Mouse (Mus musculus): ENCODE measurements around the gene Dab2ip.

Dab2ip gene

DNA sequence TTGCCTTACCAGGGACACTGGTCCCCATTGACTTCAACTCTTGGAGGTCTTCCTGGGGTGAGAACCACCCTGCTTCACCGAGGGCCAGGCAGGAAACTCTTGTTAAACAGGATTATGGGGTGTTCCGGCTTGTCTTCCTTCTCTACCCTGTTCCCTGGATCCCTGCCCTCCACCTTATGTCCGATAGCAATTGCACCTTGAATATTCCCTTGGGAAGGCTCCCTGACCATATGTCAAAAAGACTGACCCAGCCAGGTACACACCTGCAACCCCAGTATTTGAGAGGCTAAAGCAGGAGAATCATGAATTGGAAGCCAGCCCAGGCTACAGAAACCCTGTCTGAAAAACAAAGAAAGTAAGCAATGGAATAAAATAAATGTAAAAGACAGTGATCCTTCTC is 40.8 kb downstream of the Dab2ip start:
- peak; percentile 79 for DNase-seq

GRCm38 (mm10) chr2:35601665-35602064 is 43.6 kb downstream of the Dab2ip start:
- no peak for DNase-seq

GRCm38 (mm10) chr2:35607476-35607875 is 49.4 kb downstream of the Dab2ip start:
- DNase-seq = no peak

DNA sequence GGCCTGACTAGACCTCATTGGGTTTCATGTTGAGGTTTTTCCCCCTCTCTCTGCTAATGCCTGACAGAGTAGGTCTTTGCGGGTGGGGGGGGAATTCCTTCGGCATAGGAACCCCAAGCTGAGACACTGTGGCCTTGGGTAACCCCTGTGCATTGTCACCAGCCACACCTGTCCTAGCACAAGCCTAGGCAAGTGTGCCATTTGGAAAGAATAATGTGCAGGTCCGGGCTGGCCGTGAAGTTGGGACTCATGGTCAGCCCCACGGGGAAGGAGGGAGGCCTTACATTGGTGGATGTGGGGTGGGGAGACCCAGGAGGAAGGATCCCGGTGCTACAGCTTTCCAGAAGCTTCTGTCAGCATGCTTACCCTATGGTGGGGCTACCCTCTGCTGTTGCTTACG is 50.8 kb downstream of the Dab2ip start:
- DNase-seq = no peak

- DNase-seq = peak; percentile 91
Observed at GRCm38 (mm10) chr2:35609317-35609716, 51.3 kb downstream of the Dab2ip start.

GRCm38 (mm10) chr2:35610168-35610951 is 52.3 kb downstream of the Dab2ip start:
- DNase-seq = peak; percentile 84

- peak; percentile 66 for DNase-seq
Observed at GRCm38 (mm10) chr2:35610976-35611375, 52.9 kb downstream of the Dab2ip start.

- peak; percentile 62 for DNase-seq
Observed at GRCm38 (mm10) chr2:35611645-35612044, 53.6 kb downstream of the Dab2ip start.

GRCm38 (mm10) chr2:35612297-35612696 is 54.2 kb downstream of the Dab2ip start:
- peak; percentile 49 for DNase-seq

DNA sequence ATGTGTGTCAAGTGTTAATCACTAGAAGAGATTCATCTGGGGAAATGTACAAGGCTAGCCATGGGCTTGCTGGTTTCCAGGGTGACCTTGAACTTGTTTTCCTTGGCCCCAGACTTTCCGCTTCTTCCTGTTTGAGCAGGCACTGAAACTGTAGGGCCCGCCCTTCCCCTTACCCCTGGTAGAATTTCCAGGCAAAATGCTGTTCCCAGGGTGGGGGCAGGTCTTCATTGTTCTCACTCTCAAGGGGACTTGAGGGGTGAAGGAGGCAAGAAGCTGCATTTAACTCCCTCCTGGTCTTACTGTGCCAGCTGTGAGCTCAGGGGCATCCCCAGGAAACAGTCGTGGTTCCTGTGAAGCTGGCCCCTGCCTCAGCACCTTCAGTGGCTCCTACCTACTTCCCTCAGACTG is 55.9 kb downstream of the Dab2ip start:
- DNase-seq = peak; percentile 44

DNA sequence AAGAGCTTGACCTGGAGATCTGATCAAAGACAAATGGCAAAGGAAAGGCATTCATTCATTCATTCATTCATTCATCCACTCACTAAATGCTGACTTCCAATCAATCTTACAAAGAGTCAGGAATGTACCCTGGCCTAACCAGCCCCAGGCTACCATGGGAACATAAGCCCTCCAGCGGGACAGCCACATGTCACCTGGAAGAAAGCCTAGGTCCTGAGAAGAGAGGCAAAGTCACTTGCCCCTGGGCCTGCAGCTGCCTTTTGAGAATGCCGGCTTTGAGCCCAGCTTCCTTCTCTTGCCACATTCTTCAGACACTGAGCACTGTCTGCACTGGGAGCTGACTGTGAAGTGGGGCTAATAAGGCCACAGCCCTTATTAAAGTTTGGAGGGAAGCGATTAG is 56.3 kb downstream of the Dab2ip start:
- DNase-seq = peak; percentile 51

DNA sequence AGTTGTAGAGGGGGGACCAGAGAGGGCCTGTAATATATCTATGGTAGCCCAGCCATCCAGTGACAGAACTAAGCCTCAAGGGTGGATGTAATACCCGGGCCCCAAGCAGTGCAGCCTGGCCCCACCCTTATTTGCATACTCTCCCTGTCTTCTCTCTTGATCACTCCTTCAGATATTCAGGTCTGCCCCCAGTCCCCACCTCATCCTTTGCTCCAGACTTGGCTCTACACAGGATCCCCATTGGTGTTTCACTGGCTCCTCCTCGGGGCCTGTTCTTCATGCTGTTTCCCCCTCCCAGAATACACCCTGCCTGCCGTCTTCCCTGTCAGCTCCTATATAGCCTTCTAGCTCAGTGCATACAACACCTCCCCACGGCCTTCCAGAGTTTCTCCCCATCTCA is 57.3 kb downstream of the Dab2ip start:
- no peak for DNase-seq

- DNase-seq = peak; percentile 73
Observed at GRCm38 (mm10) chr2:35615977-35616376, 57.9 kb downstream of the Dab2ip start.

GRCm38 (mm10) chr2:35616891-35617658 is 59.0 kb downstream of the Dab2ip start:
- peak; percentile 49 for DNase-seq

DNA sequence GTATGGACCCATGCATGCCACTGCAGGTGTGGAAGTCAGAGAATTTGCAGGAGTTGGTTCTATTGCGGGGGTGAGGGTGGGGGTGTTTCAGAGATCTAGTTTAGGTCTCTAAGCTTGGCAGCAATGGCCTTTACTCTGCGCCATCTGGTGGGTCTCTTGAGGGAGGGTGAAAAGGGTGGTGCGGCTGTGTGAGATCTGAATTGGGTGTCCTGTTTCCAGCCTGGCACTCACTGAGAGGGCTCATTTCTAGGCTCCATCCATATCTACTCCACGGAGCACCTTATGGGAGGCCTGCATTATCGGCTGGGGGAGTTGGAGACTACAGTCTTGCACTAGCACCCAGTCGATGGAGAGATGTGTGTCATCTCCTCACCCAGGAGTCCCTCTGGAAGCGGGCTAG is 60.9 kb downstream of the Dab2ip start:
- DNase-seq = no peak

GRCm38 (mm10) chr2:35619532-35619931 is 61.5 kb downstream of the Dab2ip start:
- peak; percentile 71 for DNase-seq

DNA sequence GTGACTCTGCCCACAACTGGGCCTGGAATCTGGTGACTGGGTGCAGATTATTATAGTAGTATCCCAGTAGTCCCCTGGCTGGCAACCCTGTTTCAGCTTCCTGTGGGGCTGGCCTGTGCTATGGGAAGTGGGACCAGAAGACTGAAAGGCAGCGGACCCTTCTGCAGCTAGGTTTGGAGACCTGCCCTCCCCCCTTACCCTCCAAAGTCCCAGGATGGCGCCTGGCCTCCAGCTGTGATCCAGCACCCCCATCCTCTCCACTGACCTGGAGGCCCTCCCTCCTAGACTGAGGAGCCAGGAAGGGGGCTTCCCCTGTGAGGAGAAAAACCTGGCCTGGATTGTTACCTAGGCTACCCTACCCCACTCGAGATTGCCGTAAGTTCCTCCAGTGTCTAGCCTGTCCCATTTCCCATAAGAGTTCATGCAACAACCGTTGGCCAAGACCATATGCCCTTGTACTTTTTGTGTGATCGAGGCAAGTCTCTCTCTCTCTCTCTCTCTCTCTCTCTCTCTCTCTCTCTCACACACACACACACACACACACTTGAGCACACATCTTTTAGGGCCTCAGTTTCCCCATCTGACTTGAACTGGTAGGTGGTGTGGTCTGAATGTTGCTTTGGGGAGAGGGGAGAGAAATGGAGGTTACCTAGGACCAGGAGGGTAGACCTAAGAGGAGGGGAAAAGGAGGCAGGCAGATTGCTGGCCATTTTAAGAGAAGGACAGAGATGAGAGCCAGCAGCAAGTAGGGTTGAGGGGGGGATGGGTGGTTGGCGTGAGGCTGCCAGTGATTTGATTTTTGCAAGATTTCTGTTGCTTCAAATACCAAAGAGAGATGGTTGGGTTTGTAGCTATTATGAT is 62.5 kb downstream of the Dab2ip start:
- DNase-seq = peak; percentile 67

DNA sequence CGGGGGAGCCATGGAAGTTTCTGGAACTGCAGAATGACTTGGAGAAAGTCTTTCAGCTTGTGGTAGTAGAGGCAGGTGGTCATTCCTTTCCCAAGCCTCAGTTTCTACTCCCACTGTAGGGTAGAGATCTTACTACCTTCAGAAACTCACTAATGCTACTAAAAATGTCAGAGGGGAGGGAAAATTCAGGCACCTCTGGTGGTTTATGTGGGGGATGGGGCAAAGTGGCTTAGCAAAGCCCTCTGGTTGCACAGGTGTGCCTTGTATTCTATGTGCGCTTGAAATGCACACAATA is 63.1 kb downstream of the Dab2ip start:
- DNase-seq = no peak

- DNase-seq = peak; percentile 93
Observed at GRCm38 (mm10) chr2:35621796-35622195, 63.7 kb downstream of the Dab2ip start.

- DNase-seq = peak; percentile 77
Observed at GRCm38 (mm10) chr2:35622261-35623103, 64.4 kb downstream of the Dab2ip start.

GRCm38 (mm10) chr2:35623104-35623377 is 65.0 kb downstream of the Dab2ip start:
- no peak for DNase-seq

GRCm38 (mm10) chr2:35623431-35624148 is 65.5 kb downstream of the Dab2ip start:
- peak; percentile 73 for DNase-seq

Measured in cerebellum, adult 9-11 months (tissue).